Mouse (Mus musculus): ENCODE data around the gene Cnr2.
A peak's percentile ranks its signal among the peaks of the same experiment; 100 is the strongest.

DNA sequence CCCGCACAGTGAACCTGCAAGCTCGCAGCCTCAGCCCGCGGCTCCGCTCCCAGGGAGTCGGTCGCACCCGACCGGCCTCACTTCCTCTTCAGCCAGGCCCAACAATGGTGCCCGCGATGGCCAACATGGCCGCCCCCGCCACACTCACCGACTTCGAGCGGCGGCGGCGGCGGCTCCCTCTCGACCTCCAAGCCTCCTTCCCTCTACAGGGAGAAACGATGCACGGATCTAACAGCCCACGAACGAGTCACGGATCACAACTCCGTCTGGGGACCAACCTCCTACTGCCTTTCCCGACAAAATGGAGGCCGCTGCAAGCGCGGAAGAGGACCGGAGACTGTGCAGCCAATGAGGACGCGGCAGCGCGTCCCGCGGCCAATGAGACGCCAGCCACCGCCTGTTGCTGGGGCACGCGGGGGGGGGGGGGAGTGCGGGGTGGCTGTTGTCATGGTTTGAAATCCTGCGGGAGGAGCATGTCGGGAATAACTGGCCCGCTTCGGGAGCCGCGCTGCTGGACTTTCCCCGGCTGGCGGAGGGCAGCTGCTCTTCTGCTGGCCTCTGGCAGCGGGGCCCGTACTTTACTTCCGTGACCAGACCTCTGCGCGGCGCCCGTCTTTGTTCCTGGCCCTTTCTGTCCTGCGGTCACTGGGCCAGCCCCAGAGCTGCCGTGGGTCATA is 21.5 kb upstream of the Cnr2 start, which contains the start of gene Pnrc2:
- TF ChIP-seq EP300 (IDR thresholded peaks at IDR 0.05; ENCODE audit: insufficient read depth, low read depth, low read length) (no peak), CTCF (IDR thresholded peaks at IDR 0.05; ENCODE audit: low read depth, low read length) (no peak), POLR2A (IDR thresholded peaks at IDR 0.05; ENCODE audit: insufficient read depth, low read length) (peak; percentile 74)
